Mouse (Mus musculus): ENCODE data around the gene Nfic. TPM values are rescaled to one million over a fixed set of nuclear protein-coding genes. Genes with fewer than 3 reads are reported as not detected.

Nfic gene
- 100 to 1,000 TPM; 130 to 180 TPM for polyA plus RNA-seq (2012; fragmentation: generic; extraction: Trizol)

GRCm38 (mm10) chr10:81455181-81455895 lies at the start of gene Nfic:
TSS of gene Nfic (minus strand) at chr10:81455635.

GRCm38 (mm10) chr10:81500032-81500431 lies 44.6 kb upstream of the Nfic start, which contains the start of gene S1pr4:
TSS of gene S1pr4 (minus strand) at chr10:81500132.

GRCm38 (mm10) chr10:81496264-81496901 lies 40.9 kb upstream of the Nfic start, which contains the start of gene Ncln:
TSS of gene Ncln (minus strand) at chr10:81496392.

GRCm38 (mm10) chr10:81482533-81482889 lies 27.1 kb upstream of the Nfic start, which contains the start of gene Celf5:
TSS of gene Celf5 (minus strand) at chr10:81482709.

GRCm38 (mm10) chr10:81392781-81393185 lies 62.7 kb downstream of the Nfic start, which contains the start of gene Smim24:
TSS of gene Smim24 (plus strand) at chr10:81393051.

GRCm38 (mm10) chr10:81388505-81389055 lies 66.9 kb downstream of the Nfic start, which contains the start of gene Gm48552:
TSS of gene Gm48552 (plus strand) at chr10:81389005.

GRCm38 (mm10) chr10:81383802-81384604 lies 71.4 kb downstream of the Nfic start, which contains the start of the genes Dohh and Gm48551:
TSS of gene Dohh (plus strand) at chr10:81384428.
TSS of gene Gm48551 (plus strand) at chr10:81384466.

GRCm38 (mm10) chr10:81377793-81378552 lies 77.5 kb downstream of the Nfic start, which contains the start of gene Fzr1:
TSS of gene Fzr1 (minus strand) at chr10:81378516.

GRCm38 (mm10) chr10:81365672-81366476 lies 89.6 kb downstream of the Nfic start, which contains the start of gene 4930404N11Rik:
TSS of gene 4930404N11Rik (minus strand) at chr10:81365816.

GRCm38 (mm10) chr10:81356991-81357844 lies 98.2 kb downstream of the Nfic start, which contains the start of gene Mfsd12:
TSS of gene Mfsd12 (plus strand) at chr10:81357491.

GRCm38 (mm10) chr10:81350351-81351063 lies 104.9 kb downstream of the Nfic start, which contains the start of gene Hmg20b:
TSS of gene Hmg20b (minus strand) at chr10:81350480.

Other genes with a start within 250 kb of the Nfic start
- under 1 TPM in 1 of 2 experiments, not detected in 1; 0.01 TPM for gene Atcay, start 224.8 kb downstream of the Nfic start, polyA plus RNA-seq (2012; fragmentation: generic; extraction: Trizol)
- 10 to 100 TPM in 1 of 2 experiments, under 1 TPM in 1; 0.32 to 18.3 TPM for gene Zfr2, start 222.5 kb downstream of the Nfic start, polyA plus RNA-seq (2012; fragmentation: generic; extraction: Trizol)
- gene Matk, start 202.7 kb downstream of the Nfic start, polyA plus RNA-seq (2012; fragmentation: generic; extraction: Trizol), result 1 to 10 TPM in 1 of 2 experiments, under 1 TPM in 1; 0.69 to 1.9 TPM
- gene Mrpl54, start 188.7 kb downstream of the Nfic start, polyA plus RNA-seq (2012; fragmentation: generic; extraction: Trizol), result 100 to 1,000 TPM; 242 to 665 TPM
- 100 to 1,000 TPM; 128 to 134 TPM for gene Apba3, start 188.7 kb downstream of the Nfic start, polyA plus RNA-seq (2012; fragmentation: generic; extraction: Trizol)
- under 1 TPM in 1 of 2 experiments, not detected in 1; 0.02 TPM for gene Tjp3, start 164.1 kb downstream of the Nfic start, polyA plus RNA-seq (2012; fragmentation: generic; extraction: Trizol)
- 10 to 100 TPM; 23.9 to 61.5 TPM for gene Pip5k1c, start 162.7 kb downstream of the Nfic start, polyA plus RNA-seq (2012; fragmentation: generic; extraction: Trizol)
- 10 to 100 TPM; 27.2 to 37.4 TPM for gene Cactin, start 134.5 kb downstream of the Nfic start, polyA plus RNA-seq (2012; fragmentation: generic; extraction: Trizol)
- gene Tbxa2r, start 126.9 kb downstream of the Nfic start, polyA plus RNA-seq (2012; fragmentation: generic; extraction: Trizol), result 1 to 10 TPM in 1 of 2 experiments, under 1 TPM in 1; 0.02 to 2.0 TPM
- 1 to 10 TPM in 1 of 2 experiments, under 1 TPM in 1; 0.42 to 1.2 TPM for gene Gipc3, start 112.4 kb downstream of the Nfic start, polyA plus RNA-seq (2012; fragmentation: generic; extraction: Trizol)
- gene Hmg20b, start 105.2 kb downstream of the Nfic start, polyA plus RNA-seq (2012; fragmentation: generic; extraction: Trizol), result 100 to 1,000 TPM; 102 to 104 TPM
- gene Mfsd12, start 98.1 kb downstream of the Nfic start, polyA plus RNA-seq (2012; fragmentation: generic; extraction: Trizol), result 10 to 100 TPM in 1 of 2 experiments, 1 to 10 TPM in 1; 4.0 to 13.8 TPM
- 1 to 10 TPM in 1 of 2 experiments, under 1 TPM in 1; 0.27 to 2.1 TPM for gene 4930404N11Rik, start 89.8 kb downstream of the Nfic start, polyA plus RNA-seq (2012; fragmentation: generic; extraction: Trizol)
- 10 to 100 TPM; 57.6 to 80.9 TPM for gene Fzr1, start 77.1 kb downstream of the Nfic start, polyA plus RNA-seq (2012; fragmentation: generic; extraction: Trizol)
- gene Dohh, start 71.2 kb downstream of the Nfic start, polyA plus RNA-seq (2012; fragmentation: generic; extraction: Trizol), result 100 to 1,000 TPM in 1 of 2 experiments, 10 to 100 TPM in 1; 82.6 to 184 TPM
- gene Gm48551, start 71.2 kb downstream of the Nfic start, polyA plus RNA-seq (2012; fragmentation: generic; extraction: Trizol), result 1 to 10 TPM in 1 of 2 experiments, under 1 TPM in 1; 0.55 to 3.2 TPM
- gene Gm48552, start 66.6 kb downstream of the Nfic start, polyA plus RNA-seq (2012; fragmentation: generic; extraction: Trizol), result 1 to 10 TPM in 1 of 2 experiments, not detected in 1; 1.8 TPM
- 1 to 10 TPM in 1 of 2 experiments, under 1 TPM in 1; 0.94 to 1.3 TPM for gene Smim24, start 62.6 kb downstream of the Nfic start, polyA plus RNA-seq (2012; fragmentation: generic; extraction: Trizol)
- gene Celf5, start 27.1 kb upstream of the Nfic start, polyA plus RNA-seq (2012; fragmentation: generic; extraction: Trizol), result 1 to 10 TPM; 1.9 to 5.7 TPM
- 100 to 1,000 TPM; 108 to 149 TPM for gene Ncln, start 40.8 kb upstream of the Nfic start, polyA plus RNA-seq (2012; fragmentation: generic; extraction: Trizol)
- under 1 TPM in 1 of 2 experiments, not detected in 1; 0.02 TPM for gene S1pr4, start 44.5 kb upstream of the Nfic start, polyA plus RNA-seq (2012; fragmentation: generic; extraction: Trizol)
- gene Gna15, start 68.6 kb upstream of the Nfic start, polyA plus RNA-seq (2012; fragmentation: generic; extraction: Trizol), result under 1 TPM; 0.22 to 0.24 TPM
- 100 to 1,000 TPM; 106 to 118 TPM for gene Gna11, start 89.6 kb upstream of the Nfic start, polyA plus RNA-seq (2012; fragmentation: generic; extraction: Trizol)
- 1,000 to 10,000 TPM; 1,359 to 1,572 TPM for gene Aes, start 103.9 kb upstream of the Nfic start, polyA plus RNA-seq (2012; fragmentation: generic; extraction: Trizol)
- gene Tle2, start 118.9 kb upstream of the Nfic start, polyA plus RNA-seq (2012; fragmentation: generic; extraction: Trizol), result 100 to 1,000 TPM in 1 of 2 experiments, 1 to 10 TPM in 1; 6.0 to 202 TPM
- gene Tle6, start 145.4 kb upstream of the Nfic start, polyA plus RNA-seq (2012; fragmentation: generic; extraction: Trizol), result 10 to 100 TPM; 22.0 to 71.5 TPM
- gene BC025920, start 150.6 kb upstream of the Nfic start, polyA plus RNA-seq (2012; fragmentation: generic; extraction: Trizol), result 1 to 10 TPM in 1 of 2 experiments, under 1 TPM in 1; 0.25 to 1.0 TPM
- gene Sirt6, start 172.2 kb upstream of the Nfic start, polyA plus RNA-seq (2012; fragmentation: generic; extraction: Trizol), result 10 to 100 TPM; 13.1 to 36.0 TPM
- gene Ankrd24, start 172.9 kb upstream of the Nfic start, polyA plus RNA-seq (2012; fragmentation: generic; extraction: Trizol), result 10 to 100 TPM in 1 of 2 experiments, 1 to 10 TPM in 1; 4.7 to 18.1 TPM
- gene Gm10778, start 193.4 kb upstream of the Nfic start, polyA plus RNA-seq (2012; fragmentation: generic; extraction: Trizol), result under 1 TPM; 0.04 to 0.45 TPM
- 1 to 10 TPM in 1 of 2 experiments, under 1 TPM in 1; 0.08 to 1.1 TPM for gene Zfp433, start 249.2 kb upstream of the Nfic start, polyA plus RNA-seq (2012; fragmentation: generic; extraction: Trizol)

Data from C3H10T1/2 (cell line).